Mouse (Mus musculus): ENCODE results near the gene Slco2b1.

Gene Slco2b1

GRCm38 (mm10) chr7:99693387-99693786, 17.8 kb downstream of the Slco2b1 start:
- DNase-seq: no peak

DNA sequence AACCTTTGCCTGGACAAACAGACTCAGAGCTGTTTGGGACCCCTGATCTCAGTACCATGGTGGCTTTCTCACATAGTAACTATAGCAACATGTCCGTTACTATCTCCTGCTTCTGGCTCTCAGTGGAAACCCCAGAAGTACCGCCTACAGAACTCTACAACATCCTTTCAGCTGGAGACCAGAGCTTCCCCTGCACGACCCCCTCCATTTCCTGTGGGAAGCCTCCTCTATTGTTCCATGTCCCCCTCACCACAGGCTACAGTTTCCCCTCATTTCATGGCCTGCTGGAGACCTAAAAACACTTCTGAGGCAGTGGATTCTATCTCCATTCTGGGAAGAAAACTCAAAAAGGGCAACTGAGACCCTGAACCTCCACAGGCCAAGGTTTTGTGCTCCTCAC, 18.7 kb downstream of the Slco2b1 start:
- no peak for DNase-seq

DNA sequence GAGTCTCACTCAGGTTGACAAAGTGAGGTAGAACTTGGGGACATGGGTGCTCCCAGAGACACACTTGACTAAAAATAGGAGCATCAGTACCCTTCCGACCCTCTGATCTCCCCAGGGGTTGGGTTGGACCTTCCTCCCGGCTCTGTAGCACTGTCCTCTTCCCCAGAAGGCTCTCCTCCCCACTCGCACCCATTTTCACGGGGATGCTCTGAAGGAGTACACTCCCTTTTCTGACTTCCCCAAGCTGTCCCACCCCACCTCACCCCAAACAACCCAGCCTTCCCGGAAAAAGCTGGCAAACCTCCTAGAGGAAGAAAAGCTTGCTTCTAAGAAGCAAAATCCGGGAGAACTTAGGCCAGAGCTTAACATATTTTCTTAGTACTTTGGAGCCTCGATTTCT, 20.3 kb downstream of the Slco2b1 start:
- no peak for DNase-seq

- peak; percentile 60 for DNase-seq
Measured at GRCm38 (mm10) chr7:99684086-99684485, 27.1 kb downstream of the Slco2b1 start.

GRCm38 (mm10) chr7:99680771-99681170, 30.4 kb downstream of the Slco2b1 start:
- no peak for DNase-seq

DNA sequence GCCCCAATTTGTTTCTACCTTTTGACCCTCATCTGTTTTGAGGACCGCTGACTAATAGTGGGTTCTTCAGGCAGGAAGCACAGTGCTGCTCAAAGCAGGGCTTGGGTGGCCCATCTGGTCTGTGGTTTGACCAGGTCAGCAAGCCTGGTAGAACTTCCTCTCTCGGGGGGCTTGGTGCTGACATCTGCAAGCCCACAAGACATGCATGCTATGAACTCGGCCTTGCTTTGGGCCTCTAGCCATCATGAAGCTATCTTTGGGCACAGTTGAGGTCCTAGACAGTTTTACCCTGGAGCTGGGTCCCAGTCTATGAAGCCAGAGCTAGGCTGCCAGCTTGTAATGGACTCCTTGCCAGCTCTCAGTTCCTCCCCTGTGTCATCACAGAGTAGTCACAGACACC, 36.2 kb downstream of the Slco2b1 start:
- DNase-seq: no peak

DNA sequence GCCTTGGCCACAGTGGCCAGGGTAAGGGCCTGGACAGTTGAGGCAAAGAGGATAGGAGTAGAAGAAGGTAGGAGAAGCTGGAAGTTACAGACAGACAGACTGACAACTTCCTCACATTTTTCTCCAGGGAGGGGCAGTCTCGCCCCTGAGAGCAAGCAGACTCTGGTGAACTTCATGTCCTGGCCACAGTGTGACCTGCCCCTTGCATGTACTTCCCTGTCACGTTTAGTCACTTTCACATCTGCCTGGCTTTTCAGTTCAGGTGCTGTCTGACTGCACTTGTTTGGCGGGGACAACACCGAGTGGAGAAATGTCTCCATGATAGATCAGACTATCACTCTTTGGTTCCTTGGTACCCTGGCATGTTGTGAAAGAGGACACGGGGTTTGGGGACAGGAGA, 36.9 kb downstream of the Slco2b1 start:
- DNase-seq: no peak

DNA sequence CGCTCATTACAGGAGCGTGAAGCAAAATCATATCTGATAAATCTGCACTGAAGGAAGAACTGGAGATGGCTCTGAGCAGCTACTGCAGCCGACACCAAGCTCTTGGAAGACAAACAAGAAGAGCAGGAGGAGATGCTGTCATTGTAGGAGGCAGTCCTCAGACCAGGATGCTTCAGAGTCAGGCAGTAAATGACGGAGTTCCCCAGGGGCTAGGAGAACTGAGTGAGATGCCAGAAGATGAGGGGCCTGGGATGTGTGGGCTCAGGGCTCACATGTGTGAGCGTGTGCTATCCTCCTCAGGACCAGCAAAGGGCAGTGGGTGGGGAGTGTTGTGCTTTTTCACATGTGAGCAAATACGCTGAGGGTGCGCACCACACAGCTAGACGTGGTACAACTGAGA, 38.0 kb downstream of the Slco2b1 start:
- no peak for DNase-seq

- DNase-seq: no peak
Measured at GRCm38 (mm10) chr7:99671544-99672435, 39.4 kb downstream of the Slco2b1 start.

DNA sequence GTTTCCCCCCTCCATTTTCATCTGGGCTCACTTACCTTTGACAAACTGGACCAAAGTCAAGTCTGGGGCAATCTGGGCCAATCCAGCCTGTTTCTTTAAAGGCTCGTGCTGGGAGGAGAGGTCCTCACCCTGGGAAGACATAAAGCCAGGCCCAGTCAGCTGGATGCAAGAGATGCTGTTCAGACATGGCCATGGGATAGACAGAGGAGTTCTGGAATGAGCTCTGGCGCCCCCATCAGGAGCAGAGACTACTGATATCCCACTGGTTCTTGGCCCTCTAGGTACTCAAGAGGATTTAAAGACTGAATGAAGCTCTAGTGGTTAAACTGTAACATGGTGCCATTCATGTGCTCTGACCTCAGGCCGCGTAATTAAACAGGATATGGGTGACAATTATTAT, 40.2 kb downstream of the Slco2b1 start:
- DNase-seq: no peak

GRCm38 (mm10) chr7:99668802-99669201, 42.3 kb downstream of the Slco2b1 start:
- DNase-seq: peak; percentile 34

GRCm38 (mm10) chr7:99667096-99667495, 44.0 kb downstream of the Slco2b1 start:
- DNase-seq: no peak

- no peak for DNase-seq
Measured at GRCm38 (mm10) chr7:99665731-99666452, 45.2 kb downstream of the Slco2b1 start.

DNA sequence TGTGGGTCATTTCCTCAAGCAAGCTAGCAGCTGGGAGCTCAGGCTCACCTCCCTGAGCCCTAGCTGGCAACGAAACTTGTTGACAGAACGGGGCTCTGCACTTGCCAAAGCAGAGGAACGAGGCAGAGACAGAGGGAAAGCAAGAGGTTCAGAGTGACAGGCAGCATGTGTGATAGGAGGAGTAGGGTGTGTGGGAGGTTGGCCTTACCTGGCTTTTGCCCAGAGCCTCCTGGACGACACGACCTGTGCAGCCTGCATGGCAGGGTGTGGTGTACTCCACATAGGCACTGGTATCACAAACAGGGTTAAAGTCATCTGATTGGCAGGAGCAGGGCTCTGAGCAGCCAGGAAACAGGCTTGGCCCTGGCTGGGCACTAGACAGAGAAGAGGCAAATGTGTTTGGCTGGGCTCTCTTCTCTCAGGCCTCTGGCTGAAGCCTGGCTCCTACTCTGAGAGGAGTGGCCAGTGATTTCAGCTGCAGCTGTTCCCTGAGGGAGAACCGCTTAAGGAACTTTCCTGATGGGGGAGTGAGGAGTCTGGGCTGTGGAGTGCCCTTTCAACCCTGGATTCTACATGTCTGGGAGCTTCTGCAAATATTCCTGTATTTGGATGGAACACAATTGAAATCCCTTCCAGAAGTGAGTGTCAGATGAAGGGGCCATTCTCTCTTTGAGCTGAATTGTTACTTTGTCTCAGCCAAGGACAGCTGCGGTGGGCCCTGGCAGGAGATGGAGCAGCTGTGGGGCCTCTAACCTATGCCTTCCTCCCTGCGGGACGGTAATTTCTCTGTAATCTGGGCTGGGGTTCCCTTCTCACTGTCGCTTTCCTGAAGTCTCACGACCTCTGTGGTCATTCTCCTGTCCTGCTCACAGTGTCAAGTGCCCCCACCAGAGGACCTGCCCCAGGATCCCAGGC, 46.3 kb downstream of the Slco2b1 start:
- DNase-seq: peak; percentile 23

DNA sequence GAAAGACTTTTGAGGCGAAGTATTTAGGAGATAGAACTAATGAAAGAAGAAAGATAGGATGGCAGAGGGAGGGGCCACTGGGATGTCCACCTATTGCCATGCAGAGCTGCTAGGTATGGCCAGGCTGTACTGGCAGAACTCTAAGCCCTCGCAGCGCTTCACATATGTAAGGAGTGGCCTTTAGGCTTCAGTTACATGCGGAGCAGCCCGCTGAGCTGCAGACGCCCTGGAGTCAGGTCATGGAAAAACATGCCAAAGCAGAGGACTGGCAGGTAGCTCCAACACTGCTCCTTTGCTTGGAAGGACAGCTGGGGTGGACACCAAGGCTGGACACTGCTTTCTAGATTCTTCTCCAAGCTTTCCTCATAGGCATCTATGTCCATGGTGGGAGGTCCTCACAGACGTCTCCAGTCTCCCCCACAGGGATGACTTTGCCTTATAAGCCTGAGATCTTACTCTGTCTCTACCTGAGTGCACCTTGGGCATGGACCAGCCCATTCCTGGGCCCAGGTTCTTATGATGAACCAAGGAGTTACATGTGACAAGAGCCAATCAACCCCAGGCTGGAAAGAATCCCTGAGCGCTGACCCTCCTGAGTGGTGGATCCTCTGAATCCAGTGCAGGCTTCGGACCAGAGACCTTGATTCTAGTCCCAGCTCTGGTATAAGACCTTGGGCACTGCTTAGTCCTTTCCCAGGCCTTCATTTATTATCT, 47.5 kb downstream of the Slco2b1 start:
- no peak for DNase-seq

- DNase-seq: no peak
Measured at GRCm38 (mm10) chr7:99662311-99662710, 48.8 kb downstream of the Slco2b1 start.

DNA sequence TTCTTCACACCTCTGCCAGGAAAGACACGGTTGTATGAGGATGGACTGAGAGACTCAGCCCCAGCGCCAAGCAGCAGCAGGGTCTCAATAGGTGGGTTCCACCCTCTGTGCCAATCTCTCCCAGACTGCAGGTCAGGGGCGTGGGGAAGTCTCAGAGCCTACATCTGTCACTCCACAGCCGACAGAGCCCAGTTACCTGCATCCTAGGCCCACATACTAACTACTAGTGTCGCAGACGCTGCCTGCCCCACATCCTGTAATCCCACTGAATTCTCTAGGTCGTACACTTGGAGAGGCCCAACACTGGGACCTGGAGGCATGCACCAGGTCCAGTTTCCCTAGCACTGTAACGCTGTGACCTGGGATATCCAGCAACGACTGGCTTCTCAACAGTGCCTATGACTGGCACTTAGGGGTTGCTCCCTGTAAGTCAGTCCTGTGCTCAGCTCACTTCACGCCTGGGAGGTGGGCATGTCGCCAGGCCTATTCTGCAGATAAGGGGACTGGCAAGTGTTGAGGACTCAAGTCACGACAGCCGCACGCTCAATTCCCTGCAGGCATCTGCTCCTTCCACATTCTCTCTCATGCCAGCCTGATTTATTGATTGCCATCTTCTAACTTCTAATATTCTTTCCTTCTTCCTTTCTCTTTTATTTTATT, 49.4 kb downstream of the Slco2b1 start:
- DNase-seq: no peak

- DNase-seq: no peak
Measured at GRCm38 (mm10) chr7:99661071-99661470, 50.1 kb downstream of the Slco2b1 start.

DNA sequence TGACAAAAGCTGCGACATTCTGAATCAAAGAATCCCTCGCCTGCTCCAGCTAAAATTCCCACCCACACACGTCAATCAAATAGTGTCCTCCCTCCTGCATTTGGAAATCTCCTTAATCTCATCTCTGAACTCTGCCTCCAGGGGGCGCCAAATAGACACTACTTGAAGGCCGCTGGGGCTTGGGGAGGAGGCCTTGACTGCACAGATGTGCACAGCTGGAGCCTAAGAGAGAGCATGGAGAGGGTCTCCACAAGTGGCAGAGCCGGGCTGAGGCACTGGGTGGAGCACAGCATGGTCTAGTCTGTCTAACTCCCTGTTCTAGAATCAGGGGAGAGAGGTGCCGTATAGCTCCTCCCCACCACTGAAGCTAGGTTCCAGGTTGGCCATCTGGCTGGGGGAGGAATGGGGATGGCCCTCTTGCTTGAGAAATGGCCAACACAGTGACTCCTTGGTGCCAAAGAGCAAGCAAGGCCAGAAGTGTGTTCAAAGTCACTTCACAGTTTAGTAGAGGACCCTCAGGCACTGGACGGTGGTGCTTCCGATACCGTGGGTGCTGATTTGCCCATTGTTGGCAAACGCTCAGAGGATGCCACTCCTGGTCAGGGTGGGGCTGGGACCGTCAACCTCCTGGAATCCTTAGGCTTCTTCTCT, 51.6 kb downstream of the Slco2b1 start:
- DNase-seq: peak; percentile 70

DNA sequence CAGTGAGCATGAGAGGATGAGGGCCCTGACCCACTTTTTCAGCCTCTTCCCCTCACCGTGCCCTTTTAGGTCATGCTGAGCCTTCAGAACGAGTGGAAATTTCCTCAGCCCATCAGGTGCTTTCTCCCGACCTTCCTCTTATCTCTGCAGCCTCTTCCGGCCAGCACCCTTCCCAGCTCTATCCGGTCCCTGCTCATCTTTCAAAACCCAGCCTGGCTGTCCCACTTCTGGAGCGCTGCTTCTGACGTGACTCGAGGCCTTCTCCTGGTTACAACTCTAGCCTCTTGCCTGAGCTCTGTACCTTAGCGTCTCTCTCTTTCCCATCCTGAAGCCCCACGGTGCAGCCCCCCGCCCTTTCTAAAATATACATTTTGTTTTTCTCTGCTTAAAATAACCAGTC, 56.9 kb downstream of the Slco2b1 start:
- DNase-seq: no peak

GRCm38 (mm10) chr7:99649585-99649984, 61.6 kb downstream of the Slco2b1 start:
- no peak for DNase-seq

All from right cerebral cortex, adult 18-20 months (tissue).